ENCODE assay signal across 17 mouse cellular contexts in the genomic region with DNA sequence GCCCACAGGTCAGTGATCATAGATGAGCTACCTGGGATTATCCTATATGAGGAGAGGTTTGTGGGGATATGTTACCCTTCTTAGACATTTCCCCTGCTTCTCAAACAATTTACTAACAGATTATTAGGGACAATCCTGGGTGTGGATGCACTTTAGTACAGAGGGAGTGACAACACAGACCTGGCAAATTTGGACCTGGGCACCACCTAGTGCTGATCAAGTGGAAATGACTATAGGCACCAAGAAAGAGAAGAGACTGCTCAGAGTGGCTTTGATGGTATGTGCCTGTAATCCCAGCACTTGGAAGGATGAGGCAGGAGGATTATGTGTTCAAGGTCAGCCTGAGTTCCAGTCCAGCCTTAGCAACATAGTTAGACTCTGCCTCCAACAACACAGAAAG. TPM values are rescaled to one million over a fixed set of nuclear protein-coding genes. Genes with fewer than 3 reads are reported as not detected.
A peak's percentile ranks its signal among the peaks of the same experiment; 100 is the strongest.
DNase-seq lines count a peak whose midpoint lies in the region; ATAC-seq lines count a peak whose summit lies in the region.
"Had no signal": no experiment of that assay in that cellular context is flagged by ENCODE, and none has a peak within 500 bp of the region (broad histone marks: within the 10 kb centered on the region; RNA-seq: fewer than 3 reads in every experiment).

No protein-coding gene starts in this region.

- H3K27me3 ChIP-seq in kidney, embryonic 14.5 days (ENCODE audit: control insufficient read depth, insufficient read depth, low read length): no peaks in the 10 kb centered on the region

- no peak overlapping the region for H3K4me3 ChIP-seq in kidney, embryonic 14.5 days (ENCODE audit: low read length)
- H3K4me3 ChIP-seq: midbrain, embryonic 10.5 days had no signal

- no peaks in the 10 kb centered on the region for H3K9me3 ChIP-seq in kidney, embryonic 14.5 days (ENCODE audit: control insufficient read depth, low read length)
- H3K9me3 ChIP-seq: midbrain, embryonic 10.5 days had no signal

- no peak for ATAC-seq in CD4-positive, CD25-positive, alpha-beta regulatory T cell, adult 4 months
- no peak for ATAC-seq in kidney, embryonic 14.5 days (ENCODE audit: low FRiP score, low TSS enrichment)
- ATAC-seq in monocyte, adult 5-6 weeks (replicated peaks; ENCODE audit: insufficient number of reproducible peaks, low FRiP score, low TSS enrichment, poor library complexity, severe bottlenecking): no peak

- no peak overlapping the region for H3K27ac ChIP-seq in kidney, embryonic 14.5 days (ENCODE audit: low read depth, low read length)
- H3K27ac ChIP-seq: liver, embryonic 14.5 days; midbrain, embryonic 10.5 days had no signal

- H3K4me2 ChIP-seq in kidney, embryonic 14.5 days (replicated peaks; ENCODE audit: low read depth, low read length): no peak overlapping the region

- no peak overlapping the region for H3K9ac ChIP-seq in kidney, embryonic 14.5 days (ENCODE audit: low read depth, low read length)
- H3K9ac ChIP-seq: liver, embryonic 14.5 days had no signal

- no peaks in the 10 kb centered on the region for H3K36me3 ChIP-seq in kidney, embryonic 14.5 days (ENCODE audit: control insufficient read depth, insufficient read depth, low read length)
- H3K36me3 ChIP-seq: midbrain, embryonic 10.5 days had no signal

- DNase-seq in CD4-positive, CD25-positive, alpha-beta regulatory T cell, adult 2 months (ENCODE audit: low read depth, low spot score): peak; percentile 20
- DNase-seq in kidney, adult 9 months: peak; percentile 31
- peak; percentile 36 for DNase-seq in 3T3-L1 (ENCODE audit: low read depth, low spot score)
- peak; percentile 10 for DNase-seq in cerebellum, adult 8-10 months
- DNase-seq in adrenal gland, adult 8-10 months: no peak
- DNase-seq: adrenal gland, postnatal 10 days; thymus, adult 18-20 months had no signal

- H3K4me1 ChIP-seq in kidney, embryonic 14.5 days (ENCODE audit: control insufficient read depth, insufficient read depth, low read length): no peaks in the 10 kb centered on the region
- H3K4me1 ChIP-seq: midbrain, embryonic 10.5 days had no signal

RNA-seq across cellular contexts. Expression of a gene that starts 51.1 kb away (rescaled TPM):
- polyA plus RNA-seq in CD4-positive, CD25-positive, alpha-beta regulatory T cell, adult 4 months (2017; shearing (Covaris generic)): not detected
- not detected in 2 replicates for polyA plus RNA-seq in kidney, embryonic 14.5 days (2014; fragmentation: Nextera tagmentation; extraction: Ambion mirVana)
- not detected in 3 replicates for total RNA-seq in monocyte, adult 5-6 weeks (2017)
- not detected for total RNA-seq in adrenal gland, adult 8-10 months (2022)
- total RNA-seq: adrenal gland, postnatal 10 days; heart, adult 8-10 months; hematopoietic stem cell, adult 5-6 weeks; left cerebral cortex, adult 18-20 months had no signal
- polyA plus RNA-seq: liver, embryonic 14.5 days; midbrain, embryonic 10.5 days; neural tube, embryonic 11.5 days; spleen, adult 2 months had no signal
